Mouse (Mus musculus) embryonic facial prominence, embryonic 15.5 days (tissue): ENCODE measurements at regions not wholly inside any gene's neighbourhood (a gene's known extent, or its start where the extent isn't known, plus 50 kb on each side); places are given as distances from the start of the nearest gene placed in this dataset.
A peak's percentile ranks its signal among the peaks of the same experiment; 100 is the strongest.

Source experiments
- ATAC-seq: fragments of 200-750 bp; cut with Nextera tagmentation; 2 replicates; pipeline ENCODE4 v1.8.0; 2017; ENCODE audit warnings: low read depth, moderate TSS enrichment; ENCODE audit not compliant: insufficient number of reproducible peaks, low FRiP score, low TSS enrichment
- H3K27ac ChIP-seq: fragments of 300-500 bp; sonication (generic); replicated peaks from 2 replicates; pipeline ENCODE4 v1.5.1; 2015; ENCODE audit warnings: mild to moderate bottlenecking, inconsistent platforms
- H3K27me3 ChIP-seq: fragments of 300-500 bp; sonication (generic); 2 replicates; pipeline ENCODE4 v1.6.1; 2015; ENCODE audit warnings: inconsistent platforms
- H3K36me3 ChIP-seq: fragments of 300-500 bp; sonication (generic); 2 replicates; pipeline ENCODE4 v1.6.1; 2015; ENCODE audit warnings: mild to moderate bottlenecking, inconsistent platforms
- H3K4me1 ChIP-seq: fragments of 300-500 bp; sonication (generic); 2 replicates; pipeline ENCODE4 v1.6.1; 2015; ENCODE audit warnings: inconsistent platforms
- H3K4me2 ChIP-seq: fragments of 300-500 bp; sonication (generic); replicated peaks from 2 replicates; pipeline ENCODE4 v1.6.1; 2015; ENCODE audit warnings: mild to moderate bottlenecking, inconsistent platforms
- H3K4me3 ChIP-seq: fragments of 300-500 bp; sonication (generic); replicated peaks from 2 replicates; pipeline ENCODE4 v1.5.1; 2015; ENCODE audit warnings: mild to moderate bottlenecking, inconsistent platforms
- H3K9ac ChIP-seq: fragments of 300-500 bp; sonication (generic); 2 replicates; pipeline ENCODE4 v1.6.1; 2015; ENCODE audit warnings: inconsistent platforms
- H3K9me3 ChIP-seq: fragments of 300-500 bp; sonication (generic); replicated peaks from 2 replicates; pipeline ENCODE4 v1.6.1; 2016; ENCODE audit warnings: inconsistent platforms
- WGBS: fragments of 180-500 bp; shearing (Covaris S2); methylation state at CpG from one replicate; pipeline ENCODE4 v1.1.7; 2015; 5-methylcytosine and 5-hydroxymethylcytosine counted together

DNA sequence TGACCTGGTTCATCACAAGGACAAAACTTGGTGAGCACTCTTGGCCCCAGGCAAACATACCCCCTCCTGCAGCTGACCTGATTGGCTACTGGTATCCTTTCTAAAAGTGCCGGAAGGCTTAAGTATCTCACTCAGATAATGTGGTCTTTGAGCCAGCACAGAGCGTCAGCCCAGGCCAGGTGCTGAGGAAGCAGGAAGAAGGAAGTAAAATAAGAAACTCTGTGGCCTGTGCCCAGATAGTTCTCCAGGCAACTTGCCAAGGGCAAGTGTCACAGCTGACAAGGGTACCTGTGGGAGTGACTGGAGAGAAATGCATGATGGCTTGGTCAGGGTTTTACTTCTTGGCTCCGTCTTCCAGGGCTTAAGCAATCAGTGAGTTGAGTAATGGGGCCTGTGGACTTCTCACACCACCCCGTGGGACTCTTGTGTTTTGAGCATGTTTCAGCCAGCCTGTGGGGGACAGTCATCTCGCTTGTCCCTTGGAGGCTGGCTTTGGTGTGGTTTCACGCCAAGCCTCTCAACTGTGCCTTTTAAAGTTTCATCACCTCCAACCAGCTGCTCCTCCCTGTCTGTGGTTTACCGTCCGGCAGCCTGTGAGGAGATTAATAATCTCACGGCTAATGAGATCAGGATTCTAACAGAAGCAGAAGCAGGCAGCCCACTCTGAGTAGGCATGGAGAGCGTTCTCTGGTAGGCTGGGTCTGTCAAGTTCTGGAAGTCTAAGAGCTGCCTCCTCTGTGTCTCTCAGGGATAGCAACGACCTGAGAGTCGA, 356.8 kb downstream of the Agtpbp1 start:
- H3K9ac ChIP-seq, result no peak overlapping the region
- H3K36me3 ChIP-seq, result no peaks in the 10 kb centered on the region
- H3K4me3 ChIP-seq, result no peak overlapping the region
- no peaks in the 10 kb centered on the region for H3K9me3 ChIP-seq
- no peak overlapping the region for H3K4me2 ChIP-seq
- ATAC-seq, result peak; percentile 43
- H3K4me1 ChIP-seq, result 0 out of 2 replicates have a peak, but pooled peaks cover 8% of the 10 kb centered on the region
- H3K27me3 ChIP-seq, result no peaks in the 10 kb centered on the region
- no peak overlapping the region for H3K27ac ChIP-seq
- WGBS, result 49% methylated on average over 12 of the region's 12 CpGs

DNA sequence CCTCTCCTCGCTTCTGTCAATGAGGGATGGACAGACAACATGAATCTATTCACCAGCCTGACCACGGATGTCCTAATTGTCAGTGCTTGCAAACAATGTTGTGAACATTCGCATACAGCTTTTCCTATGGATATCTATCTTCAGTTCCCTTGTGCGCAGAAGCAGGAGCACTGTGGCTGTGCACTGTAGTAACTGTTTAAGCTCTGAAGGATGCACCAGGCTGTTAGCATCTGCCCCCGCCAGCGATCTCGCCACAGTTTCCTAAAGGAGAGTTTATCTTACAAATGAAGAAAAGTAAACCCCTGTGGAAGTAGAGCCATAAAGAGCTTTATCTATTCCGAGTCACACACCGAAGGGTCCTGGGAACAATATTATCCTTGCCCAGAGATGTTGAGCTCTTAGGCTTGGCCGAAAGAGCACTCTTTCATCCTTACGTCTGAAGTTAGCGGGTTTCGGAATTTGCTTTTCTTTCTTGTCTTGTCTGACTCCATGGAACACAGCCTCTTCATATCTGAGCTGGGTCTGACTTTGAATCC, 357.4 kb downstream of the Agtpbp1 start:
- ATAC-seq, result no peak
- Histone ChIP-seq H3K27ac (no peak overlapping the region), H3K27me3 (no peaks in the 10 kb centered on the region), H3K4me2 (no peak overlapping the region), H3K4me3 (no peak overlapping the region), H3K36me3 (no peaks in the 10 kb centered on the region), H3K9me3 (no peaks in the 10 kb centered on the region), H3K9ac (no peak overlapping the region), H3K4me1 (0 out of 2 replicates have a peak, but pooled peaks cover 8% of the 10 kb centered on the region)
- 82% methylated on average over 13 of the region's 13 CpGs for WGBS

DNA sequence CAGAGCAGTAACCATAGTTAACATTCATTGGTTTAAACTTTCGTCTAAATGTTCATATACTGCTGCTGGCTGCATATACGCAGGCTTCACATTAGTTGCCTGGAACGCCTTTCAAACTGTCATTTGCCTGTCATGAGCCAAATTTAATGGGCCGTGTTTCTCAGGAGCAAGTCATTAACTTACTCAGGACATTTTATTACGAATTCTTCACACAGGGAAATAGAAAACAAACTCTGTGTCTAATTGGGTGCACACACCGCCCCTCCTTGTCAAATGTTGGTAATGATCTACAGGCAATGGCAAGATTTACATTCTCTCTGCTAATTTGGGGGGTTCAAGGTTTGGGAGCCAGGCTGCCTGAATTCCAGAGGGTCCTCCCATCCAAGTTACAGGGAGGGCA, 364.4 kb downstream of the Agtpbp1 start:
- no peak overlapping the region for H3K9ac ChIP-seq
- 0 out of 2 replicates have a peak, but pooled peaks cover 3% of the 10 kb centered on the region for H3K4me1 ChIP-seq
- H3K4me3 ChIP-seq, result no peak overlapping the region
- no peaks in the 10 kb centered on the region for H3K27me3 ChIP-seq
- H3K9me3 ChIP-seq, result no peaks in the 10 kb centered on the region
- H3K27ac ChIP-seq, result no peak overlapping the region
- no peak for ATAC-seq
- no peaks in the 10 kb centered on the region for H3K36me3 ChIP-seq
- 64% methylated on average over 6 of the region's 6 CpGs for WGBS
- H3K4me2 ChIP-seq, result no peak overlapping the region

DNA sequence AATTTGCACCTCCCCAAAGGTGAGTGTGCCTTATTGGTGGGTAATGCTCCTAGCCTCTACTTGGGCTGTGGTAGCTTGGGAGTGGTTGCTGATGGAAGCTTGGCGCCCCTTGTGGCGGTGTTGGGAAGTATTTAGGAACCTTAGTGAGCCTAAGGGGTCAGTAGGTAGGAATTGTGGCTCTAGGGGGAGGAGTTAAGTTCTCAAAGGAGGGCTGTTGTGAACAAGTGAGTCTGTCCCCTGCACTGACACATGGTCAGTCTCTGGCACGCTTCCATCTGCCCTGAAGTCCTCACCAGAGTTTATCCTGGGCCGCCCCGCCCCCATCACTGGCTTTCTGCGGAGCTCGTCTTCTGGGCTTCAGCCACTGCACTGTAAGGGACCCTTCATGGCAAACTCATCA, 364.9 kb downstream of the Agtpbp1 start:
- Histone ChIP-seq H3K27me3 (no peaks in the 10 kb centered on the region), H3K9ac (no peak overlapping the region), H3K4me2 (no peak overlapping the region), H3K9me3 (no peaks in the 10 kb centered on the region), H3K27ac (no peak overlapping the region), H3K4me1 (0 out of 2 replicates have a peak, but pooled peaks cover 3% of the 10 kb centered on the region), H3K36me3 (no peaks in the 10 kb centered on the region), H3K4me3 (no peak overlapping the region)
- ATAC-seq, result no peak
- WGBS, result 13% methylated on average over 7 of the region's 7 CpGs

DNA sequence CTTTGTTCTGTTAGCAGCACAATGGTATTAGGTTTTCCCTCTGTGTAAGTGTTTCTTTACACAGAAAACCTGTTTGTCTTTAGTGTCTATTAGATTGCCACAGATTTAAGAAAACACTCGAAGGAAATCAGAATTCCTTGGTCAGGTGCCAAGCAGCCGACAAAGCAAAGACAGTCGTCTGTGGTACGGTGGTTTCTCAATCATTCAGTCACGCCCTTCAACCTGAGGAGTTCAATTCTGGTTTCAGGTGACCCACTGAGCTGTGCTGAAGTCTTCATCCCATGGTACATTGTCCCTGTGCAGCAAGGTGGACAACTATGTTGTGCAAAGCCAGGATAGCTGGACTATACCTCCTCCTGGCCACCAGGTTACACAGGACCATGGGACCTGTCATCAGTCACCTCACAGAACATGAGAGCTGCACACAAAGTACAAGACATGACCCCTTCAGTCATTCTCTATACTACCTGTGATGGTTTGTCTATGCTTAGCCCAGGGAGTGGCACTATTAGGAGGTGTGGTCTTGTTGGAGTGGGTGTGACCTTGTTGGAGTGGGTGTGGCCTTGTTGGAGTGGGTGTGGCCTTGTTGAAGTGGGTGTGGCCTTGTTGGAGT, 368.2 kb downstream of the Agtpbp1 start:
- Histone ChIP-seq H3K27me3 (no peaks in the 10 kb centered on the region), H3K4me1 (0 out of 2 replicates have a peak, but pooled peaks cover 3% of the 10 kb centered on the region), H3K36me3 (no peaks in the 10 kb centered on the region), H3K4me2 (no peak overlapping the region), H3K9me3 (no peaks in the 10 kb centered on the region), H3K27ac (no peak overlapping the region), H3K4me3 (no peak overlapping the region), H3K9ac (no peak overlapping the region)
- ATAC-seq, result no peak
- WGBS, result 32% methylated on average over 5 of the region's 5 CpGs

DNA sequence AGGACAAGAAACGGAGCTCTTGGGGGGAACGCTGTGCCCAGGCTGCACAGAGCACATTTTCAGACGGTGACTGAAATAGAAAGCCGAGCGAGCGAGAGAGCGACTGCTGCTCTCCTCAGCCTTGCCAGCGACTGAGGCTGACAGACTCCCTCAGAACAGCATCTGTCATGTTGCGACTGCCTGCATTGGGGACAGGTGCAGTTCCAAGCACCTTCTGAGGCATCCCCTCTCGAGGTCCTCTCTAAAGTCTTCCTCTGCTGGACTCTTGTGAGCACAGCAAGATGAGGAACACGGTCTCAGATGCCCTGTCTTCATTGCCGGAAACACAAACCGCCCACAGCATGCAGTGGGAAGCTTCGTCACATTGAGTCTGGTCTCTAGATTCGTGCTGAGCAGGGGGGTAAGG, 372.7 kb downstream of the Agtpbp1 start:
- Histone ChIP-seq H3K9me3 (no peaks in the 10 kb centered on the region), H3K4me3 (no peak overlapping the region), H3K36me3 (no peaks in the 10 kb centered on the region), H3K4me2 (no peak overlapping the region), H3K27ac (no peak overlapping the region), H3K4me1 (no peaks in the 10 kb centered on the region), H3K27me3 (no peaks in the 10 kb centered on the region), H3K9ac (no peak overlapping the region)
- ATAC-seq, result no peak
- WGBS, result 84% methylated on average over 15 of the region's 15 CpGs

DNA sequence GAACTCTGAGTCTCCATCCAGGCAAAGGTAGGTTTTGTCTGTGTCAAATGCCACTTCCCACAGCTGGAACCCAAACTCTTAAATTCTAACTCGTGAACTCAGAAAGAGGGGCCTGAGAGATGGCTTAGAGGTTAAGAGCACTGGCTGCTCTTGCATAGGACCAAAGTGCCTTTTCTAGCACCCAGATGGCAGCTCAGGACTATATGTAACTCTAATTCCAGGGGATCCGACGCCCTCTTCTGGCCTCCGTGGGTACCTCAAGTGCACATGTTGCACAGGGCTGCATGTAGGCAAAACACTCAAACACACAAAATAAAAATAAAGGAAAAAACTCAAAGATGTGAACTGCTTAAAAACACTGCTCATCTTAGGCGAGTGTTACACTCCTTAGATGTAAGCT, 374.2 kb downstream of the Agtpbp1 start:
- Histone ChIP-seq H3K27ac (no peak overlapping the region), H3K27me3 (no peaks in the 10 kb centered on the region), H3K4me3 (no peak overlapping the region), H3K36me3 (no peaks in the 10 kb centered on the region), H3K4me2 (no peak overlapping the region), H3K4me1 (no peaks in the 10 kb centered on the region), H3K9me3 (no peaks in the 10 kb centered on the region), H3K9ac (no peak overlapping the region)
- ATAC-seq, result no peak
- 53% methylated on average over 5 of the region's 5 CpGs for WGBS

DNA sequence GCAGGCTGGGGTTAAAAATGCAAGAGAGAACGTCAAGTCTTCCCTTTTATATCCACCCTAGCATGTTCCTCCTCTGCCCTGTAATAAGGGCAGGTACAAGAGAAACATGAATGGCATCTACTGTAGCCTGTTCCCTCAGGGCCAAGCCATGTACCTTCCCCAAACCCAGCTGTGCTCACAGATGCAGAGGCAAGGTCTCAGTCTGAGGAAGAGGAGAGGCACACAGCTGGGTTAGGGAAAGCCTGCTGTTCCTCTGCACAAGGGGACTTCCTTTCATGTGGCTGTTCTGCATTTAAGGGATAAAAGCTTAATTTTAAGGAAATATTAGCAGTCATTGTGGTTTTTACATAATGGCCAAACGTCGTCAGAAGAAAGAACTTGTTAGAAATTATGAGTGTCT, 378.8 kb downstream of the Agtpbp1 start:
- Histone ChIP-seq H3K4me3 (no peak overlapping the region), H3K36me3 (no peaks in the 10 kb centered on the region), H3K4me2 (no peak overlapping the region), H3K27me3 (no peaks in the 10 kb centered on the region), H3K9me3 (no peaks in the 10 kb centered on the region), H3K9ac (no peak overlapping the region), H3K4me1 (no peaks in the 10 kb centered on the region), H3K27ac (no peak overlapping the region)
- no peak for ATAC-seq
- WGBS, result 50% methylated on average over 3 of the region's 3 CpGs

DNA sequence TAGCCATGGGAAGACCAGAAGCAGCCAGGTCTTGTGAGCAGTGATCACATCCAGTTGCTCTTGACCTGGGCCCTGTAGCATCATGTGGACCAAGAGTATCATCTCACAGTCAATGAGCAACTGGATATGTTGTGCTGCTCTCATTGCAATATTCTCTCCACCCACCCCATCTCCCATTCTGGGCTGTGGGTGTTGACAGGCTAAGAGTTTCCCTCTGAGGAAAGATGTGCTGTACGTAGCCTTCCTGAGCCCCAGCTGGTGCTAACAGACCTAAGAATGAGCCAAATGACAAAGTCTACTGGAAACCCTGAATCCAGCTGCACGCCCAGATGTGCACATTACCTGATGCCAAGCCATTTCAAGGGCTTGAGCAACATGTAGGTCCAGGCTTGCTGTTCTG, 380.5 kb downstream of the Agtpbp1 start:
- ATAC-seq, result no peak
- no peak overlapping the region for H3K27ac ChIP-seq
- no peaks in the 10 kb centered on the region for H3K27me3 ChIP-seq
- no peak overlapping the region for H3K4me2 ChIP-seq
- H3K4me1 ChIP-seq, result no peaks in the 10 kb centered on the region
- 85% methylated on average over 2 of the region's 2 CpGs for WGBS
- no peaks in the 10 kb centered on the region for H3K9me3 ChIP-seq
- H3K9ac ChIP-seq, result no peak overlapping the region
- H3K4me3 ChIP-seq, result no peak overlapping the region
- H3K36me3 ChIP-seq, result no peaks in the 10 kb centered on the region

DNA sequence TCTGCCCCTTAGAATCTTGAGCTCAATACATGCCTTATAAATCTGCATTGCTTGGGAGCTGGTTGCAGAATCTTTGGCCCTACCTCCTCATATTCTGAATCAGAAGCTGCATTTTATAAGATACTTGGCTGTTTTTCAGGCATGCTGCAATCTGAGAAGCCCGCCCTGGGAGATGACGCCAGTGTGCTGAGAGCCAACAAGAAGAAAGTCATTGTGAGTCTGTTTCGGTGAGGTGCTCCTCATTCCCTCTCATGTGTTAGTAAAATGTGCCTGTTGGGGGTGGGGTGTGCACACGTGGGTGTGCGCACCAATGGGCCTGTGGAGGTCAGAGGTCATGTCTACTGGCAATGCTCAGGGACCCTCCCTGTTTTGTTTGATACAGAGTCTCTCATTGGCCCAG, 388.7 kb downstream of the Agtpbp1 start:
- Histone ChIP-seq H3K4me1 (peaks cover 16% of the 10 kb centered on the region), H3K4me3 (no peak overlapping the region), H3K9ac (no peak overlapping the region), H3K9me3 (no peaks in the 10 kb centered on the region), H3K27me3 (no peaks in the 10 kb centered on the region), H3K27ac (peak overlapping the region; percentile 36; the same call in 1 of the 2 replicates), H3K36me3 (no peaks in the 10 kb centered on the region), H3K4me2 (no peak overlapping the region)
- no peak for ATAC-seq
- 47% methylated on average over 5 of the region's 5 CpGs for WGBS

DNA sequence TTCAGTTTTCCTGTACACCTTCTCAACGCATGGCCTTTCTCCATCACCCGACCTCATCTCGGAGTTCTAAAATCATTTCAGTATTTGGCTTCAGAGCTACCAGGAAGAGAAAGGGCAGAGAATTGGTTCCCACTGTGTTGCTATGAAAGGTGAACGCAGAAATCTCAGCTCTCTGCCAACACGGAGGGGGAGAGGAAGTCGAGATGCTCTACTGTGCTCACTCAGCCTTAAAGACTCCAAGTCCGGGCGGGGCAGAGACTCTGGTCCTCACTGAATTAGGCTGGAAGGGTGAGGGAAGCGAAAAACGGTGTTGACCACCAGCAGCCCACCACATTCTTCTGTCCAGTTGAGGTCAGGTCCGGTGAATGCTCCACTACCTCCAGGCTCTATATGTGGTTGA, 382.1 kb downstream of the Ntrk2 start:
- no peak for ATAC-seq
- Histone ChIP-seq H3K27ac (no peak overlapping the region), H3K4me1 (0 out of 2 replicates have a peak, but pooled peaks cover 5% of the 10 kb centered on the region), H3K27me3 (no peaks in the 10 kb centered on the region), H3K4me2 (no peak overlapping the region), H3K9me3 (no peaks in the 10 kb centered on the region), H3K9ac (no peak overlapping the region), H3K36me3 (no peaks in the 10 kb centered on the region), H3K4me3 (no peak overlapping the region)
- 88% methylated on average over 11 of the region's 11 CpGs for WGBS
